Comparison of ENCODE assay signal across 8 mouse cellular contexts in genomic region chr2:179769137-179769536, GRCm38 (mm10).
A peak's percentile ranks its signal among the peaks of the same experiment; 100 is the strongest.
DNase-seq lines count a peak whose midpoint lies in the region; ATAC-seq and TF ChIP-seq lines count a peak whose summit lies in the region.

No protein-coding gene starts in this region.

- TF ChIP-seq POLR2A in olfactory bulb, adult 2 months (IDR thresholded peaks at IDR 0.05; ENCODE audit: insufficient read depth, low read depth, low read length), result no peak

- no peak overlapping the region for H3K4me2 ChIP-seq in limb, embryonic 13.5 days (replicated peaks)
- H3K4me2 ChIP-seq in forebrain, embryonic 14.5 days (ENCODE audit: low read length), result no peak overlapping the region
- H3K4me2 ChIP-seq in heart, embryonic 14.5 days (ENCODE audit: low read length), result peak overlapping the region; percentile 0

- 60% methylated on average over 5 of the region's 5 CpGs for WGBS in limb, embryonic 13.5 days
- WGBS in limb, embryonic 10.5 days, result 77% methylated on average over 5 of the region's 5 CpGs
- 52% methylated on average over 5 of the region's 5 CpGs for WGBS in forebrain, embryonic 14.5 days
- WGBS in heart, embryonic 14.5 days, result 21% methylated on average over 5 of the region's 5 CpGs
- 18% methylated on average over 5 of the region's 5 CpGs for WGBS in olfactory bulb, adult 2 months

- no peak overlapping the region for H3K27ac ChIP-seq in limb, embryonic 13.5 days
- no peak overlapping the region for H3K27ac ChIP-seq in limb, embryonic 10.5 days
- H3K27ac ChIP-seq in forebrain, embryonic 14.5 days (ENCODE audit: low read depth, low read length), result peak overlapping the region; percentile 65
- peak overlapping the region; percentile 84 to 88 for H3K27ac ChIP-seq in heart, embryonic 14.5 days (replicated peaks in 1 of 2; ENCODE audit: control insufficient read depth in 1 of 2, insufficient read depth in 1 of 2, low read depth in 2 of 2, low read length in 2 of 2)
- peak overlapping the region; percentile 68 for H3K27ac ChIP-seq in olfactory bulb, adult 2 months (ENCODE audit: insufficient read depth, low read depth, low read length)

- H3K9ac ChIP-seq in limb, embryonic 13.5 days, result no peak overlapping the region
- H3K9ac ChIP-seq in forebrain, embryonic 14.5 days (ENCODE audit: low read length), result no peak overlapping the region
- H3K9ac ChIP-seq in heart, embryonic 14.5 days (ENCODE audit: low read length), result no peak overlapping the region

- peak; percentile 42 for ATAC-seq in limb, embryonic 13.5 days (ENCODE audit: low FRiP score, low read depth)
- peak; percentile 56 for ATAC-seq in forebrain, embryonic 14.5 days
- no peak; the same call in 1 of the 2 replicates for ATAC-seq in heart, embryonic 14.5 days (ENCODE audit: insufficient number of reproducible peaks, insufficient read depth, low FRiP score, low read depth)
- ATAC-seq in megakaryocyte, adult 5-6 weeks (ENCODE audit: poor library complexity, severe bottlenecking), result no peak

- H3K27me3 ChIP-seq in limb, embryonic 13.5 days, result peaks cover 46% of the 10 kb centered on the region
- H3K27me3 ChIP-seq in limb, embryonic 10.5 days (ENCODE audit: low read depth, poor library complexity, severe bottlenecking), result peaks cover 60% of the 10 kb centered on the region
- no peaks in the 10 kb centered on the region for H3K27me3 ChIP-seq in forebrain, embryonic 14.5 days (replicated peaks; ENCODE audit: control insufficient read depth, insufficient read depth, low read length)
- H3K27me3 ChIP-seq in heart, embryonic 14.5 days (ENCODE audit: control insufficient read depth, insufficient read depth, low read length), result peaks cover 7% of the 10 kb centered on the region; the same call in 1 of the 2 replicates

- no peaks in the 10 kb centered on the region for H3K36me3 ChIP-seq in limb, embryonic 13.5 days
- H3K36me3 ChIP-seq in limb, embryonic 10.5 days, result no peaks in the 10 kb centered on the region
- no peaks in the 10 kb centered on the region for H3K36me3 ChIP-seq in forebrain, embryonic 14.5 days (ENCODE audit: control insufficient read depth, insufficient read depth, low read length)
- H3K36me3 ChIP-seq in heart, embryonic 14.5 days (ENCODE audit: control insufficient read depth, insufficient read depth, low read length), result no peaks in the 10 kb centered on the region

- H3K4me3 ChIP-seq in limb, embryonic 13.5 days, result no peak overlapping the region
- no peak overlapping the region for H3K4me3 ChIP-seq in limb, embryonic 10.5 days
- no peak overlapping the region for H3K4me3 ChIP-seq in forebrain, embryonic 14.5 days (ENCODE audit: low read depth, low read length)
- H3K4me3 ChIP-seq in heart, embryonic 14.5 days (ENCODE audit: control insufficient read depth in 1 of 2, insufficient read depth in 1 of 2, low read depth in 1 of 2, low read length in 2 of 2), result no peak overlapping the region
- H3K4me3 ChIP-seq in olfactory bulb, adult 2 months (ENCODE audit: insufficient read depth, low read depth, low read length), result no peak overlapping the region

- peaks cover 30% of the 10 kb centered on the region for H3K4me1 ChIP-seq in limb, embryonic 13.5 days
- H3K4me1 ChIP-seq in limb, embryonic 10.5 days, result peaks cover 29% of the 10 kb centered on the region
- peaks cover 33% of the 10 kb centered on the region for H3K4me1 ChIP-seq in forebrain, embryonic 14.5 days (ENCODE audit: control insufficient read depth, insufficient read depth, low read length)
- H3K4me1 ChIP-seq in heart, embryonic 14.5 days (ENCODE audit: control insufficient read depth in 2 of 2, insufficient read depth in 2 of 2, low read length in 2 of 2), result peaks cover 42 to 46% of the 10 kb centered on the region in 2 experiments
- peaks cover 56% of the 10 kb centered on the region for H3K4me1 ChIP-seq in olfactory bulb, adult 2 months (ENCODE audit: control insufficient read depth, insufficient read depth, low read length)

- no peaks in the 10 kb centered on the region for H3K9me3 ChIP-seq in limb, embryonic 13.5 days
- no peaks in the 10 kb centered on the region for H3K9me3 ChIP-seq in limb, embryonic 10.5 days (replicated peaks)
- H3K9me3 ChIP-seq in forebrain, embryonic 14.5 days (replicated peaks; ENCODE audit: control insufficient read depth, low read length), result no peaks in the 10 kb centered on the region
- no peaks in the 10 kb centered on the region for H3K9me3 ChIP-seq in heart, embryonic 14.5 days (ENCODE audit: control insufficient read depth, low read length)

- TF ChIP-seq CTCF in olfactory bulb, adult 2 months (IDR thresholded peaks at IDR 0.05; ENCODE audit: insufficient read depth, low read depth, low read length), result no peak

- DNase-seq in limb, embryonic 10.5 days (ENCODE audit: low spot score), result no peak
- peak; percentile 88 for DNase-seq in forebrain, embryonic 14.5 days (ENCODE audit: low spot score)
- DNase-seq in kidney, postnatal 36 days, result peak; percentile 24 to 34
- no peak for DNase-seq in thymus, postnatal 25 days

Comparison
In these comparisons a context has a peak if more than half of its experiments do, and no peak if none do; other contexts are left out.
1. ATAC-seq: peak in limb, embryonic 13.5 days (single experiment) and forebrain, embryonic 14.5 days (single experiment); none in heart, embryonic 14.5 days (single experiment) and megakaryocyte, adult 5-6 weeks (single experiment).
2. H3K27ac ChIP-seq: peak in forebrain, embryonic 14.5 days (single experiment), heart, embryonic 14.5 days (2 of 2) and olfactory bulb, adult 2 months (single experiment); none in limb, embryonic 13.5 days (single experiment) and limb, embryonic 10.5 days (single experiment).
3. DNase-seq: peak in forebrain, embryonic 14.5 days (single experiment) and kidney, postnatal 36 days (2 of 2); none in limb, embryonic 10.5 days (single experiment) and thymus, postnatal 25 days (single experiment).